Mouse (Mus musculus): Measurements from ENCODE around the gene Cbr1. TPM values are rescaled to one million over a fixed set of nuclear protein-coding genes. Genes with fewer than 3 reads are reported as not detected.

The Cbr1 gene
- polyA plus RNA-seq, 1 experiment from 2014 or later, result 107 TPM

GRCm38 (mm10) chr16:93578346-93579005 is 27.2 kb upstream of the Cbr1 start:
- H3K4me3 ChIP-seq (ENCODE audit: low read depth, low read length), result no peak overlapping the region
- no peaks in the 10 kb centered on the region for H3K36me3 ChIP-seq (ENCODE audit: control insufficient read depth, insufficient read depth, low read length)
- DNase-seq (ENCODE audit: low spot score), result no peak
- no peak overlapping the region for H3K27ac ChIP-seq (ENCODE audit: low read depth, low read length)
- H3K27me3 ChIP-seq (ENCODE audit: control insufficient read depth, insufficient read depth, low read length), result no peaks in the 10 kb centered on the region
- no peak overlapping the region for H3K9ac ChIP-seq (ENCODE audit: low read depth, low read length)
- 89% methylated on average over 8 of the region's 8 CpGs for WGBS
- no peaks in the 10 kb centered on the region for H3K9me3 ChIP-seq (ENCODE audit: control insufficient read depth, low read length)
- H3K4me1 ChIP-seq (replicated peaks; ENCODE audit: control insufficient read depth, insufficient read depth, low read length), result no peaks in the 10 kb centered on the region
- no peak for ATAC-seq (ENCODE audit: low FRiP score)
- no peak overlapping the region for H3K4me2 ChIP-seq (replicated peaks; ENCODE audit: low read depth, low read length)

DNA sequence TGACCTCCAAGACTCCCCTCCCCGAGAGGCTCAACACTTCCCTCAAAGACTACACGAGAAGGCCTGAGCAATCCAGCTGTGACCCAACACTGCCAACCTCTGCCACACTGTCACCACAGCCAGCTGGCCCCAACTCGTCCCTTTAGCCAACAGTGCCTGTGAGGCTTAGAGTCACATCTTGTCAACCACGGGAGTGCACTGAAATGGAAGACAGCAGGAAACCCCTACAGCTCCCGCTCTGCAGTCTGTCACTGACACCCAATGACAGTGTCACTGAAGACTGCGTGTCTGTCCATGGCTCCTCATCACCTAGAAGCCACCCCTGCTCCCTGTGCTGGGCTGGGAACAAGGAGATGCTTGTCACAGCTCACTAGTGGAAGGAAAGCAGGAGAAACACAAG is 24.5 kb upstream of the Cbr1 start:
- no peaks in the 10 kb centered on the region for H3K9me3 ChIP-seq (ENCODE audit: control insufficient read depth, low read length)
- no peaks in the 10 kb centered on the region for H3K27me3 ChIP-seq (ENCODE audit: control insufficient read depth, insufficient read depth, low read length)
- no peak overlapping the region for H3K4me3 ChIP-seq (ENCODE audit: low read depth, low read length)
- no peak for ATAC-seq (ENCODE audit: low FRiP score)
- DNase-seq (ENCODE audit: low spot score), result no peak
- no peak overlapping the region for H3K9ac ChIP-seq (ENCODE audit: low read depth, low read length)
- H3K36me3 ChIP-seq (ENCODE audit: control insufficient read depth, insufficient read depth, low read length), result no peaks in the 10 kb centered on the region
- no peak overlapping the region for H3K27ac ChIP-seq (ENCODE audit: low read depth, low read length)
- no peak overlapping the region for H3K4me2 ChIP-seq (replicated peaks; ENCODE audit: low read depth, low read length)
- no peaks in the 10 kb centered on the region for H3K4me1 ChIP-seq (replicated peaks; ENCODE audit: control insufficient read depth, insufficient read depth, low read length)
- WGBS, result 69% methylated on average over 6 of the region's 6 CpGs

DNA sequence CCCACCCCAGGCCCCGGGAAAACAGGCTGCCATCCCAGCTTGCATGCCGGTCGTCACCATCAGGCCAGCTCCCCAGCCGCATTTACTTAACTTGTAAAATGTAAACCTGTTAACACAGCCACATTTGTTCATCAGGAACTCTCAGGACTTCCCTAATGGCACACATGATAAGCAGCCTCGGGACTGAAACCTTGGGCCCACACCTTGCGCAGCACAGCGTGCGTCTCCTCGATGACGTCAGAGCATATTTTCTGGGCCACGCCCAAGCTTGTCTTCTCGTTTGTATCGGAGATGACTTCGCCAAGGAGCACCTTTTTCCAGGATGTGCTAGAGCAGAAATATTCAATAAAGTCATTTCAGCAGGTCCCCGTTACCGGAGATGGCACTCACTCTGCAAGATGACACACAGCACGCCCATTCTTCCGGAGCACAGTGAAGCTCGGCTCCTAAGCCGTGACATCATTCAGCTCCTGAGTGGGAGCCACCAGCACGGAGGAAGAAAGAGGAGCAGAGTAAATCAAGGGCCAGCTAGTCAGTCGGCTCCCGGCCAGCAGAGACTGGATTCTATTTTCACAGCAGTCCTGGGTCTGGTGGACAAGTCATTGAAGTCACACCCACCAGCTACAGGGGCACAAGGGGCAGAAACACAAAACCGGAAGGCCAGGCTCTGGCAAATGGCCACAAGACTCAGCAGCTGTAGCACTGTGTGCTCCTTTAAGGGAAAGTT is 20.5 kb upstream of the Cbr1 start:
- H3K9ac ChIP-seq (ENCODE audit: low read depth, low read length), result no peak overlapping the region
- H3K4me2 ChIP-seq (replicated peaks; ENCODE audit: low read depth, low read length), result no peak overlapping the region
- H3K27ac ChIP-seq (ENCODE audit: low read depth, low read length), result no peak overlapping the region
- WGBS, result 95% methylated on average over 24 of the region's 24 CpGs
- no peaks in the 10 kb centered on the region for H3K27me3 ChIP-seq (ENCODE audit: control insufficient read depth, insufficient read depth, low read length)
- H3K9me3 ChIP-seq (ENCODE audit: control insufficient read depth, low read length), result no peaks in the 10 kb centered on the region
- DNase-seq (ENCODE audit: low spot score) (no peak), ATAC-seq (ENCODE audit: low FRiP score) (no peak)
- H3K4me1 ChIP-seq (replicated peaks; ENCODE audit: control insufficient read depth, insufficient read depth, low read length), result no peaks in the 10 kb centered on the region
- no peaks in the 10 kb centered on the region for H3K36me3 ChIP-seq (ENCODE audit: control insufficient read depth, insufficient read depth, low read length)
- no peak overlapping the region for H3K4me3 ChIP-seq (ENCODE audit: low read depth, low read length)

DNA sequence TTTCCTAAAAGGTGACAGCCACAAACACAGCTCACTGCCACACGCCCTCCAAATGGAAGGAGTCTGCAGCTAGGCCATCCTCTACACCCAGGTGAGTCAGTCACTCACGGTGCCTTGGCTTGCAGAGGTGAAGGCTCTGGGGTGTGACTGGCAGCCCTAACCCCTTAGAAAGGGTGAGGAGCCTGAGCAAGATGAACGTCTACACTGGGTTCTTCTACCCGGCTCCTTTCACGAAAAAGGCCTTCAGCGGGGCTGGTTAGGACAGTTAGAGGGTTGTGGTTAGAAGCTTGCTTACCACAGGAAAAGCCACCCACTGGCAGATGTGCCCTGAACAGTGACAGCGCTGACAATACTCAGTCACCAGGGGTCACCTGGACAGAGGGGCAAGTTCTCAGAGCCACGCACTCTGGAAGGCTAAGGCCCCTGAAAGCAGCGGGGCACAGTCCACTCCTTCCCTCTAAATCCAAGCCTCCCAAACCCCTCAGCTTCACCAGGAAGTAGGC is 19.9 kb upstream of the Cbr1 start:
- no peak overlapping the region for H3K4me2 ChIP-seq (replicated peaks; ENCODE audit: low read depth, low read length)
- no peaks in the 10 kb centered on the region for H3K27me3 ChIP-seq (ENCODE audit: control insufficient read depth, insufficient read depth, low read length)
- H3K9ac ChIP-seq (ENCODE audit: low read depth, low read length), result no peak overlapping the region
- no peaks in the 10 kb centered on the region for H3K36me3 ChIP-seq (ENCODE audit: control insufficient read depth, insufficient read depth, low read length)
- no peaks in the 10 kb centered on the region for H3K9me3 ChIP-seq (ENCODE audit: control insufficient read depth, low read length)
- 85% methylated on average over 9 of the region's 9 CpGs for WGBS
- H3K4me1 ChIP-seq (replicated peaks; ENCODE audit: control insufficient read depth, insufficient read depth, low read length), result no peaks in the 10 kb centered on the region
- ATAC-seq (ENCODE audit: low FRiP score) (no peak), DNase-seq (ENCODE audit: low spot score) (no peak)
- H3K27ac ChIP-seq (ENCODE audit: low read depth, low read length), result no peak overlapping the region
- no peak overlapping the region for H3K4me3 ChIP-seq (ENCODE audit: low read depth, low read length)

- H3K9me3 ChIP-seq (ENCODE audit: control insufficient read depth, low read length), result no peaks in the 10 kb centered on the region
Observed at GRCm38 (mm10) chr16:93586382-93586781, 19.3 kb upstream of the Cbr1 start.

GRCm38 (mm10) chr16:93588281-93588680 is 17.4 kb upstream of the Cbr1 start:
- no peaks in the 10 kb centered on the region for H3K4me1 ChIP-seq (replicated peaks; ENCODE audit: control insufficient read depth, insufficient read depth, low read length)

More at GRCm38 (mm10) chr16:93586382-93586781, 19.3 kb upstream of the Cbr1 start:
- DNase-seq (ENCODE audit: low spot score), result no peak
- H3K9ac ChIP-seq (ENCODE audit: low read depth, low read length), result no peak overlapping the region
- H3K4me1 ChIP-seq (replicated peaks; ENCODE audit: control insufficient read depth, insufficient read depth, low read length), result no peaks in the 10 kb centered on the region
- H3K4me2 ChIP-seq (replicated peaks; ENCODE audit: low read depth, low read length), result no peak overlapping the region
- no peaks in the 10 kb centered on the region for H3K36me3 ChIP-seq (ENCODE audit: control insufficient read depth, insufficient read depth, low read length)
- 70% methylated on average over 8 of the region's 8 CpGs for WGBS
- ATAC-seq (ENCODE audit: low FRiP score), result no peak
- no peak overlapping the region for H3K4me3 ChIP-seq (ENCODE audit: low read depth, low read length)
- no peaks in the 10 kb centered on the region for H3K27me3 ChIP-seq (ENCODE audit: control insufficient read depth, insufficient read depth, low read length)
- H3K27ac ChIP-seq (ENCODE audit: low read depth, low read length), result no peak overlapping the region

DNA sequence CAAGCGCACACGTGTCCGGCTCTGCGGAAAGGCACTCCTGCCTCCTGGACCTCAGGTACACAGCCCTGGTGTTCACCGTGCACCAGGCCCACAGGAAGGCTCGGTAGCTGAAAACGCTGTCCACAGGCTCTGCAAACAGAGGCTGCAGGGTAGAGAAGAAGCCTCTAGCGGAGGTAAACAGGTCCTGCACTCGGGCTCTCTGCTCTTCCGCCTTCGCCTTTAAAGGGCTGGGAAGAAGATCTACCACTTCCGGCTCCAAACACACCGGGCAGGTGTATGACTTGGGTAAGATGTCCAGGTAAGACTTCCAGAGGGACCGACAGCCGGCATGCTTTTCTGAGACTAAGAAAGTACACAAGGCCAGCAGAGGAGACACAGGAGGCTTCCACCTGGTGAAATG is 14.7 kb upstream of the Cbr1 start:
- H3K36me3 ChIP-seq (ENCODE audit: control insufficient read depth, insufficient read depth, low read length), result no peaks in the 10 kb centered on the region
- no peak for ATAC-seq (ENCODE audit: low FRiP score)

More at GRCm38 (mm10) chr16:93588281-93588680, 17.4 kb upstream of the Cbr1 start:
- 62% methylated on average over 4 of the region's 4 CpGs for WGBS
- Histone ChIP-seq H3K36me3 (ENCODE audit: control insufficient read depth, insufficient read depth, low read length) (no peaks in the 10 kb centered on the region), H3K9ac (ENCODE audit: low read depth, low read length) (no peak overlapping the region), H3K9me3 (ENCODE audit: control insufficient read depth, low read length) (no peaks in the 10 kb centered on the region), H3K4me3 (ENCODE audit: low read depth, low read length) (no peak overlapping the region), H3K4me2 (replicated peaks; ENCODE audit: low read depth, low read length) (no peak overlapping the region), H3K27me3 (ENCODE audit: control insufficient read depth, insufficient read depth, low read length) (no peaks in the 10 kb centered on the region), H3K27ac (ENCODE audit: low read depth, low read length) (no peak overlapping the region)
- DNase-seq (ENCODE audit: low spot score) (no peak), ATAC-seq (ENCODE audit: low FRiP score) (no peak)

DNA sequence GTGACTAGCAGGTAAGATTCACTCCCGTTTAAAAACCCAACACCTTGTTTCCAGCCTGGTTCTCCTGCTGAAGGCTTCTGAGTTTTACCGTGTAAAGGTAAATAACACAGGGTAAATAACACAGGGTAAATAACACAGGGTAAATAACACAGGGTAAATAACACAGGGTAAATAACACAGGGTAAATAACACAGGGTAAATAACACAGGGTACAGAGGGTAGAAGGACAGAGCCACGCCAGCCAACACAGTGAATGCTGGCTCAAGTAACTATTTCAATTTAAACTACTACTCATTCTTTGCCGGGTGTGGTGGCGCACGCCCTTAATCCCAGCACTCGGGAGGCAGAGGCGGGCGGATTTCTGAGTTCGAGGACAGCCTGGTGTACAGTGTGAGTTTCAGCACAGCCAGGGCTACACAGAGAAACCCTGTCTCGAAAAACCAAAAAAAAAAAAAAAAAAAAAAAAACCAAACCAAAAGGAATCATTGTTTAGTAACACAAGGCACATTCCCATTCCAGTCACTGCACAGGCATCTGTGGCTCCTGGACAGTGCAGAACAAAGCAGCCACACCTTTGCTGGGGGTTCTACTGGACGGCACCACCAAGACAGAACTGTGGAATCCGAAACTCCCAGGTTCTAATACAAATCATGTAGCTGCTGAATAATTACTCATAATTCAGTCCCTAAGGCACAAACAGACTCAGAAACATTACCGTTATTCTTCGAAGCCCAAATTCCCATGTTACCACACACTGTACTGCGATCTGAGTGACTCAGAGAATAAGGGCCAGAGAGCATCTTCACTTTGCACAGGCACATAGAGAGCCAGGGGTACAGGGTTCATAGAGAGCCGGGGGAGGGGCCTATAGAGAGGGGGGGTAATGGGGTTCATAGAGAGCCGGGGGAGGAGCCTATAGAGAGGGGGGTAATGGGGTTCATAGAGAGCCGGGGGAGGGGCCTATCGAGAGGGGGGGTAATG is 13.9 kb upstream of the Cbr1 start:
- DNase-seq (ENCODE audit: low spot score), result no peak

More for the DNA sequence above, 14.7 kb upstream of the Cbr1 start:
- no peak for DNase-seq (ENCODE audit: low spot score)
- Histone ChIP-seq H3K9ac (ENCODE audit: low read depth, low read length) (no peak overlapping the region), H3K4me2 (replicated peaks; ENCODE audit: low read depth, low read length) (no peak overlapping the region), H3K4me1 (replicated peaks; ENCODE audit: control insufficient read depth, insufficient read depth, low read length) (no peaks in the 10 kb centered on the region), H3K27me3 (ENCODE audit: control insufficient read depth, insufficient read depth, low read length) (no peaks in the 10 kb centered on the region), H3K27ac (ENCODE audit: low read depth, low read length) (no peak overlapping the region), H3K9me3 (ENCODE audit: control insufficient read depth, low read length) (no peaks in the 10 kb centered on the region), H3K4me3 (ENCODE audit: low read depth, low read length) (no peak overlapping the region)
- WGBS, result 93% methylated on average over 15 of the region's 15 CpGs

More for the DNA sequence above, 13.9 kb upstream of the Cbr1 start:
- Histone ChIP-seq H3K27ac (ENCODE audit: low read depth, low read length) (no peak overlapping the region), H3K36me3 (ENCODE audit: control insufficient read depth, insufficient read depth, low read length) (no peaks in the 10 kb centered on the region), H3K4me2 (replicated peaks; ENCODE audit: low read depth, low read length) (no peak overlapping the region), H3K27me3 (ENCODE audit: control insufficient read depth, insufficient read depth, low read length) (no peaks in the 10 kb centered on the region), H3K9me3 (ENCODE audit: control insufficient read depth, low read length) (no peaks in the 10 kb centered on the region), H3K9ac (ENCODE audit: low read depth, low read length) (no peak overlapping the region), H3K4me3 (ENCODE audit: low read depth, low read length) (no peak overlapping the region), H3K4me1 (replicated peaks; ENCODE audit: control insufficient read depth, insufficient read depth, low read length) (no peaks in the 10 kb centered on the region)
- no peak for ATAC-seq (ENCODE audit: low FRiP score)
- 95% methylated on average over 20 of the region's 20 CpGs for WGBS

Data from hindbrain, embryonic 11.5 days (tissue).